Mouse (Mus musculus) thymus, adult 2 months (tissue): Measurements from ENCODE around the gene AY074887. TPM values are rescaled to one million over a fixed set of nuclear protein-coding genes. Genes with fewer than 3 reads are reported as not detected.

Experiments used
- DNase-seq: peaks from one replicate; pipeline ENCODE4 v3.0.0; 2021
- H3K27ac ChIP-seq: fragments of 200-500 bp; 2 replicates; pipeline ENCODE4 v1.5.1; 2012; ENCODE audit warnings: low read length, control low read depth; ENCODE audit not compliant: control insufficient read depth, insufficient read depth
- H3K27me3 ChIP-seq: fragments of 200-500 bp; 2 replicates; pipeline ENCODE4 v1.6.1; 2012; ENCODE audit warnings: mild to moderate bottlenecking, low read length, moderate library complexity, mixed read lengths; ENCODE audit not compliant: control insufficient read depth, insufficient read depth
- H3K36me3 ChIP-seq: fragments of 200-500 bp; 2 replicates; pipeline ENCODE4 v1.6.1; 2012; ENCODE audit warnings: mild to moderate bottlenecking, low read length, moderate library complexity; ENCODE audit not compliant: control insufficient read depth, insufficient read depth
- H3K4me1 ChIP-seq: fragments of 200-500 bp; replicated peaks from 2 replicates; pipeline ENCODE4 v1.6.1; 2012; ENCODE audit warnings: low read length; ENCODE audit not compliant: control insufficient read depth, insufficient read depth
- H3K4me3 ChIP-seq: fragments of 200-500 bp; 2 replicates; pipeline ENCODE4 v1.5.1; 2012; ENCODE audit warnings: mild to moderate bottlenecking, low read length, control low read depth, moderate library complexity; ENCODE audit not compliant: control insufficient read depth, insufficient read depth
- CTCF ChIP-seq: fragments of 200-500 bp; IDR thresholded peaks from 2 replicates; pipeline ENCODE4 v1.5.1; 2012; ENCODE audit warnings: mild to moderate bottlenecking, control low read depth, low read length, moderate library complexity, borderline replicate concordance; ENCODE audit not compliant: control insufficient read depth, poor library complexity, insufficient read depth; ENCODE audit errors: extremely low read depth
- POLR2A ChIP-seq: fragments of 200-500 bp; IDR thresholded peaks from 2 replicates; pipeline ENCODE4 v1.6.1; 2012; ENCODE audit warnings: mild to moderate bottlenecking, low read length, control low read depth, moderate library complexity; ENCODE audit not compliant: control insufficient read depth, poor library complexity, insufficient read depth; ENCODE audit errors: extremely low read depth
- WGBS: fragments of 180-500 bp; shearing (Covaris S2); methylation state at CpG from one replicate; pipeline ENCODE4 v1.1.7; 2018; 5-methylcytosine and 5-hydroxymethylcytosine counted together
- polyA plus RNA-seq: library from polyadenylated mRNA; depleted of rRNA; stranded (reverse); fragments of >200 nt; gene quantifications from 2 replicates; pipeline ENCODE4 v1.2.3, GENCODE M21; 2012; rRNA removed

AY074887 gene
- polyA plus RNA-seq, result not detected in 2 replicates

DNA sequence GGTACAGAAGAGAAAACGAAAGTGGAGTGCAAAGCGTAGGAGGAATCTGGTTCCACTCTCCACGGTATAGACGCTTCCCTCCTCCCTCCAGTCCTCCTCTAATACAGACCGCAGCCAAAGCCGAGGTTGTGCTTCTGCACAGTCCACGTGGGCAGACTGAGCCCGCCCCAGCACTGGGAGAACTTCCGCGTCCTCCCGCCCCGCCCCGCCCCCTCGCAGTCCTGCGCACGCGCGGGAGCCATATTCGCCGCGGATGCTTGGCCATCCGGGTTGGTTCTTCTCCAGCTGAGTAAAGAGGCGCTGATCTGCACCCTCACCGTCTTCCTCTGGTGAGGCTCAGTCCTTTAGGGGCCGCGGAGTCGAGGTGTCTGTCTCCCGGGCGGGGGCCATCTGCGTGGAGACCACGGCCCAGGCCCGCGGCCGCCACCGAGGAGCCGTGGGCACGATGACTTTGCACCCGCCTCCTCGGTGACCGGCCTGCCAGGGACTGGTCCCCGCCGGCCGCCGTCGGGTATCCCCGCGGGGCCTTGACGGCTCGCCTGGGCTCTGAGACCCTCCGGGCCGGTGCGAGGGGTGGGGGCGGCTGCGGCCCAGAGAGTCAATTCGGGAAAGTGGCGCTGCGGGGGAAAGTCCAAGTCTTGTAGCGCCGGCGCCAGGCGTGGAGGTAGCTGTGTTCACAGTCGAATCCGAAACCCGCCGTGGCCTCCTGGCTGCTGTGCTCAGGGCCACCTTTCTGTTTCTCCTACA lies at the start of gene AY074887, which contains the start of gene Psma4:
Gene AY074887 (minus strand): TSS at position 424 of the 747 bp plus-strand sequence.
Gene Psma4 (plus strand): TSS at position 216 of the 747 bp plus-strand sequence.
- H3K4me3 ChIP-seq, result peak within 1 kb of the TSS; percentile 59
- no peaks in the 10 kb centered on the region for H3K27me3 ChIP-seq
- peak; percentile 83 for TF ChIP-seq POLR2A
- TF ChIP-seq CTCF, result 0 out of 2 replicates have a peak, but pooled peaks have one; percentile 31
- no peak within 1 kb of the TSS for H3K27ac ChIP-seq
- peak; percentile 89 for DNase-seq
- under 1% methylated on average over 65 of the region's 65 CpGs for WGBS
- peaks cover 17% of the 10 kb centered on the region for H3K36me3 ChIP-seq
- no peaks in the 10 kb centered on the region; the same call in 1 of the 2 replicates for H3K4me1 ChIP-seq

DNA sequence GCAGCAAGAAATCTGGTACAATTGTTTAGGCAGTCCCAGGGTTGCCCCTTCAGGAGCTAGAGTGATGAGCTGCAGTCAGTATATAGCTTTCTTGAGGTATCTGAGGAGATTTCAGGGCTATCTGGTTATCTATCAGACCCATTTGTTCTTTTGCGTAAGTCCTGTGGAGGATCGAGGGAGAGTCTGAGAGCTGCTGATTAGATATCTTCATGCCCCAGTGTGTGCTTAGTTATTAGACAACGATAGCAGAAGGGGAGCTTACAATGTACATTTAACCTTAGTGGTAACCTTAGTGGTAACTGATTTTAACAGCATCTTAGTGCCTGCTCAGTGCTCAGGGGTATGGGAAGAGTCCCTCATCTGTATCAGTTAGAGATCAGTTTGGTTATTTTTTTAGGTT lies 44.8 kb upstream of the AY074887 start:
- H3K4me3 ChIP-seq, result no peak overlapping the region
- no peak for TF ChIP-seq POLR2A
- TF ChIP-seq CTCF, result no peak
- H3K4me1 ChIP-seq, result no peaks in the 10 kb centered on the region
- H3K27me3 ChIP-seq, result no peaks in the 10 kb centered on the region
- no peaks in the 10 kb centered on the region for H3K36me3 ChIP-seq
- no peak overlapping the region for H3K27ac ChIP-seq
- 87% methylated on average over 3 of the region's 3 CpGs for WGBS
- DNase-seq, result no peak

DNA sequence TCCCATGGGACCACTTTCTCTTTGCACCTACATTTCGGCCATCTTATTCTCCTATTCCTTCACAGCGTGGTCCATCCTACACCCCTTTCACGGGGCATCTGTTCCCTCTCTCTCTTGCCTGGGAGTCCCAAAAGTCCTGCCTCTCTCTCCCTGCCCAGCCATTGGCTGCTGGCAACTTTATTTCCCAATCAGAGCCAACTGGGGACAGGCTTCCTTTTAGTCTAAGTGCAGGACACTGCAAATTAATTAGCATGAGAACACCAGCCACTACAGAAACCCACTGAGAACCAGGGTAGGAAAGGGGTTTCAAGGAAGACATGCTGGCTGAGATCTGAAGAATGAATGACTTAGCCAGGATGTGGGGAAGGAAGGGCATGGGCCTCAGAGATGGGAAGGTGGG lies 43.6 kb upstream of the AY074887 start:
- Histone ChIP-seq H3K4me3 (no peak overlapping the region), H3K36me3 (no peaks in the 10 kb centered on the region), H3K27ac (no peak overlapping the region), H3K4me1 (no peaks in the 10 kb centered on the region), H3K27me3 (no peaks in the 10 kb centered on the region)
- 66% methylated on average over 3 of the region's 3 CpGs for WGBS
- TF ChIP-seq CTCF (no peak), POLR2A (no peak)
- DNase-seq, result no peak

DNA sequence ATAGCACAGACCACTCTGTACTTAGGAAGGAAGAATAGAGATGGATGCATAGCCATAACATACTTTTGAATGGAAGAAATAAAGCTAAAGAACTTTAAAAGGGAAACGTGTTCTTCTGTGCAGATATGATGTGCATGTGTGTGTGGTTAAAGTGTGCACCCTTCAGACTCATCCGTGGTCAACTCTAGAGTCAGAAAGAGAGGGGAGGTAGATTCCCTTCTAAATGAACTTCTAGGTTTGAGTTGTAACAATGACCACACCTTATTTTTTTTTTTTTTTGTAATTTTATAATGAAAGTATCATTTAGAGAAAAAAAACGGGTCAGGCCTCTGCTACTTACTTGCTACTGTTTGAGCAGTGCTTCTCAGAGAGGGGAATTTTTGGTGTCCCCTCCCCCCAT lies 39.6 kb upstream of the AY074887 start:
- Histone ChIP-seq H3K27me3 (no peaks in the 10 kb centered on the region), H3K4me3 (no peak overlapping the region), H3K4me1 (no peaks in the 10 kb centered on the region), H3K27ac (no peak overlapping the region), H3K36me3 (no peaks in the 10 kb centered on the region)
- TF ChIP-seq POLR2A (no peak), CTCF (no peak)
- WGBS, result 69% methylated on average over 3 of the region's 3 CpGs
- DNase-seq, result no peak

DNA sequence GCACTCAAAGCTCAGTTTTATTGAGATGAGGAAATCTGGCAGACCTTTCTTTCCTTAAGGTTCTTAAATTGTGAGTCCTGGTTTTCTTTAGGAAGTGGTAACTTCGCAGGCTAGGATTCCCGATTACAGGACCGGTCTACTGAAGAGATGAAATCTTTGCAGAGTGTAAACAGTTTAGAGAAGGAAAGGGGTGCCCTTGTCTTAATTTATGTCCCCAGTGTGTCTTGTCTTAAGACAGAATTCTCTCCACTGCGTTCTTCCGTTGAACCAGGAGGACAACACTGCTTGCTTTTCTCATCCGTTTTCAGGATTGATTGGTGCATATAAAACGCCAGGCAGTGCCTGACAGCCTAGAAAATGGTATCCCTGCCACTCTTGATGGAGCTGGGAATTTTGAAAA lies 31.6 kb upstream of the AY074887 start:
- no peak overlapping the region for H3K27ac ChIP-seq
- no peak overlapping the region for H3K4me3 ChIP-seq
- H3K4me1 ChIP-seq, result peaks cover 5% of the 10 kb centered on the region; the same call in 1 of the 2 replicates
- 26% methylated on average over 7 of the region's 7 CpGs for WGBS
- no peaks in the 10 kb centered on the region for H3K36me3 ChIP-seq
- DNase-seq, result no peak
- peaks cover 12% of the 10 kb centered on the region for H3K27me3 ChIP-seq
- TF ChIP-seq POLR2A (no peak), CTCF (no peak)

DNA sequence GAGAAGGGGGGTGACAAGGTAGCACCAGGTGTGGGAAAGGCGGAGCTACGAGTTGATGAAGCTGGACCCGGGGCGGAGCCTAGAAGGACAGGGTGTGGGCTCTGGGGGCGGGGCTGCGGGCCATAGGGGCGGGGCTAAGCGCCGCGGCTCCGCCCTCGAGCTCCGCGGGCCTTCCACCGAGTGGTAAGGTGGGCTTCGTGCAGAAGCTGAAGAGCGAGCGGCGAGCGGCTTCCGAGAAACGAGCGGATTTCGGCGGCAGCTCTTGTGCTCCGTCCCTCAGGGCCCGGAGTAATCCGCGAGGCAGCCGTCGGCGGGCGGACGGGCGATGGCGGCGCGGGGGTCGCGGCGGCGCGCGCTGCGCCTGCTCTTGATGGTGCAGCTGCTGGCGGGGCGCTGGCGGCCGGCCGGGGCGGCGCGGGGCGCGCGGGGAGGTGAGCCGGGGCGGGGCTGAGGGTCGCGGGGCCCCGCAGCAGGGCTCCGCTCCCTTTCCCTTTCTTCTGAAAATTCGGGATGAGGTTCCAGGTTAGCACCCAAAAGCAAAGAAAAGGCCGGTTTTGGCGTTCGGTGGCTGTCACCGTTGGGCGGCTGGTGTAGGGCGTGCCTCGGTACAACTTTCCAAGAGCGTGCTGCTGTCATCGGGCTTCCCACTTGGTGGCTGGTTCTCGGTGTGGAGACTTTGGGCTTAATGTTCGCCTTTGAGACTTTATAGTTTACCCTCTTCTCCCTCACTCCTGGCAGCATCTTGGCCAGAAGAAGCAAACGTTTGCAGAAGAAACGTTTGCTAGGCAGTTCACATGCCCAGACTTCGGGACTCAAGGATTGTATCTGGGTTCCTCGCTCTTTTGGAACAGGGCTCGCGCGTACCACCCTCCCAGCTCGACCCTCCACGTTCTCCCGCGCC lies 30.7 kb upstream of the AY074887 start:
- DNase-seq, result peak; percentile 20
- peak overlapping the region; percentile 34 for H3K4me3 ChIP-seq
- 2% methylated on average over 85 of the region's 85 CpGs for WGBS

More for the DNA sequence above, 30.7 kb upstream of the AY074887 start:
- TF ChIP-seq CTCF (no peak), POLR2A (no peak)
- H3K4me1 ChIP-seq, result peaks cover 5% of the 10 kb centered on the region; the same call in 1 of the 2 replicates
- H3K36me3 ChIP-seq, result no peaks in the 10 kb centered on the region
- peaks cover 12% of the 10 kb centered on the region for H3K27me3 ChIP-seq
- H3K27ac ChIP-seq, result no peak overlapping the region
